Mouse (Mus musculus) heart, postnatal 0 days (tissue): ENCODE measurements around the gene Klhl25.

Experiments used
- CTCF ChIP-seq: IDR thresholded peaks from 2 replicates; pipeline ENCODE4 v1.5.1; 2016; ENCODE audit warnings: antibody characterized with exemption, control low read depth, low read depth
- EP300 ChIP-seq: IDR thresholded peaks from 2 replicates; pipeline ENCODE4 v1.6.1; 2016; ENCODE audit warnings: antibody characterized with exemption, low read depth

- TF ChIP-seq CTCF (no peak), EP300 (no peak)
Observed at GRCm38 (mm10) chr7:75826360-75827103, 21.6 kb upstream of the Klhl25 start.
